10 mouse cellular contexts compared by ENCODE assay signal in the genomic region with DNA sequence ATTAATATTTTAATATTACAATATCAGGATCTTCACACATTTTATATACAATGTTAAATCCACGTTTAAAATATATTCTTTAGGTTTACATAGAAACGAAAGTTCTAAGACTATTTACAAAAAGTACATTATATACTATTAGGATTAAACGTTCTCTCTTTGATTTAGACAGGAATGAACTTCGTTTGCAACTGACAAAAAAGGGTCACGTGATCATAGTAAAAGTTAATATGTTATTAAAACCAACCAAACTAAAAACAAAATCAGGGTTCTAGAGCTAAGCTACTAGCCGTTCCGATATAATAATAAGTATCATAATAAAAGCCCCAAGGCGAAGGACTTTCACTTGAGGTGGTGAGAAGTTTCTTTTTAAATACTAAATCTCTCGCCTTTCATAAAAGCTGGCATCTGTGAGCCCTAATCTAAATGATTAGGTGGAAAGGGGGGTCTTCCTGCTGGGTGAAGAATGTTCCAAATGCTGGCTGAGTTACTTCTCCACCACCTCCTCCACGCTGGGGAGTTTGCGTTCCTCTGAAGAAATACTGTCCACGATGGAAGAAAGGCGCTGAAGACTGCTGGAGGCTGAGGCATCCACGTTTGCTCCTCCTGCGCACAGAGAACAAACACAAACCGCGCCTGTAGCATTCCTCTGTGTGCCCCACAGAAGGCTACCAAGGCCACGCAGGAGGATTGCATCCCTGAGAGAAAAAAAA. TPM values are rescaled to one million over a fixed set of nuclear protein-coding genes. Genes with fewer than 3 reads are reported as not detected.
DNase-seq lines count a peak whose midpoint lies in the region; ATAC-seq and TF ChIP-seq lines count a peak whose summit lies in the region.
"Had no signal": no experiment of that assay in that cellular context is flagged by ENCODE, and none has a peak within 500 bp of the region (broad histone marks: within the 10 kb centered on the region; RNA-seq: fewer than 3 reads in every experiment).

No protein-coding gene starts in this region.

- H3K27ac ChIP-seq in heart, embryonic 10.5 days, result 0 out of 2 replicates have a peak overlapping the region, but pooled peaks have one; percentile 42
- H3K27ac ChIP-seq in forebrain, embryonic 12.5 days, result no peak overlapping the region
- H3K27ac ChIP-seq in liver, postnatal 0 days (ENCODE audit: low read depth), result no peak overlapping the region
- H3K27ac ChIP-seq: liver, embryonic 14.5 days had no signal

- intact Hi-C loops in heart, postnatal 14 days (cut with DNase I), result no loop called here

- H3K4me3 ChIP-seq in heart, embryonic 10.5 days, result peak overlapping the region; percentile 46
- no peak overlapping the region for H3K4me3 ChIP-seq in C2C12 (ENCODE audit: insufficient read depth, poor library complexity, severe bottlenecking)
- H3K4me3 ChIP-seq in forebrain, embryonic 12.5 days (replicated peaks), result peak overlapping the region; percentile 22
- no peak overlapping the region for H3K4me3 ChIP-seq in liver, postnatal 0 days (ENCODE audit: low read depth, low read length)

- no peak for DNase-seq in heart, embryonic 10.5 days (ENCODE audit: low spot score)
- DNase-seq in heart, postnatal 14 days, result no peak
- no peak for DNase-seq in liver, postnatal 0 days
- DNase-seq in thymus, postnatal 36 days, result no peak
- DNase-seq in urinary bladder, adult 2 months (ENCODE audit: low spot score), result no peak

- no peaks in the 10 kb centered on the region for H3K36me3 ChIP-seq in heart, embryonic 10.5 days
- no peaks in the 10 kb centered on the region for H3K36me3 ChIP-seq in C2C12 (ENCODE audit: control insufficient read depth, insufficient read depth)
- H3K36me3 ChIP-seq in forebrain, embryonic 12.5 days (replicated peaks), result no peaks in the 10 kb centered on the region
- H3K36me3 ChIP-seq in liver, postnatal 0 days (replicated peaks; ENCODE audit: insufficient read depth, low read length), result no peaks in the 10 kb centered on the region

- WGBS in heart, embryonic 10.5 days, result 36% methylated on average over 18 of the region's 18 CpGs
- 35% methylated on average over 18 of the region's 18 CpGs for WGBS in forebrain, embryonic 12.5 days
- WGBS in liver, postnatal 0 days (ENCODE audit: insufficient replicate concordance), result 40% methylated on average over 18 of the region's 18 CpGs

- no peak for TF ChIP-seq EP300 in liver, postnatal 0 days (IDR thresholded peaks at IDR 0.05; ENCODE audit: low read depth)

- H3ac ChIP-seq in C2C12 (ENCODE audit: control insufficient read depth, insufficient read length, low read depth), result peak overlapping the region; percentile 46

- no peaks in the 10 kb centered on the region for H3K9me3 ChIP-seq in heart, embryonic 10.5 days
- H3K9me3 ChIP-seq in forebrain, embryonic 12.5 days, result no peaks in the 10 kb centered on the region
- no peaks in the 10 kb centered on the region for H3K9me3 ChIP-seq in liver, postnatal 0 days (ENCODE audit: low read length)

- H3K79me2 ChIP-seq in C2C12 (ENCODE audit: control insufficient read depth, insufficient read depth), result peaks cover 12% of the 10 kb centered on the region

- peak overlapping the region; percentile 48 for H3K4me2 ChIP-seq in forebrain, embryonic 12.5 days
- peak overlapping the region; percentile 35; the same call in 1 of the 2 replicates for H3K4me2 ChIP-seq in liver, postnatal 0 days (ENCODE audit: low read depth, low read length)

- H3K9ac ChIP-seq in forebrain, embryonic 12.5 days, result no peak overlapping the region
- no peak overlapping the region for H3K9ac ChIP-seq in liver, postnatal 0 days (replicated peaks)
- H3K9ac ChIP-seq: liver, embryonic 14.5 days had no signal

- H3K79me3 ChIP-seq in C2C12 (ENCODE audit: low read depth), result peaks cover 4% of the 10 kb centered on the region

- H3K4me1 ChIP-seq in heart, embryonic 10.5 days, result peaks cover 12% of the 10 kb centered on the region
- peaks cover 22% of the 10 kb centered on the region for H3K4me1 ChIP-seq in forebrain, embryonic 12.5 days
- H3K4me1 ChIP-seq in liver, postnatal 0 days (ENCODE audit: insufficient read depth), result no peaks in the 10 kb centered on the region

- no peak for TF ChIP-seq CTCF in C2C12 (IDR thresholded peaks at IDR 0.05; ENCODE audit: control insufficient read depth, insufficient read depth, insufficient read length)
- TF ChIP-seq CTCF in liver, postnatal 0 days (IDR thresholded peaks at IDR 0.05; ENCODE audit: low read depth), result no peak

- peak; percentile 53; the same call in 1 of the 2 replicates for ATAC-seq in forebrain, embryonic 12.5 days (ENCODE audit: low FRiP score)
- no peak for ATAC-seq in liver, postnatal 0 days
- ATAC-seq in CD4-positive, CD25-positive, alpha-beta regulatory T cell, adult 4 months, result no peak

- H3K27me3 ChIP-seq in heart, embryonic 10.5 days (ENCODE audit: insufficient read depth, poor library complexity, severe bottlenecking), result peaks cover 4% of the 10 kb centered on the region; the same call in 1 of the 2 replicates
- H3K27me3 ChIP-seq in C2C12 (ENCODE audit: control insufficient read depth, insufficient read depth, insufficient read length), result no peaks in the 10 kb centered on the region
- peaks cover 7% of the 10 kb centered on the region; the same call in 1 of the 2 replicates for H3K27me3 ChIP-seq in forebrain, embryonic 12.5 days
- no peaks in the 10 kb centered on the region for H3K27me3 ChIP-seq in liver, postnatal 0 days (ENCODE audit: insufficient read depth, low read length)

TF ChIP-seq in C2C12, 6 proteins besides CTCF, POLR2A, EP300 and RAD21:
- TF ChIP-seq CEBPB (IDR thresholded peaks at IDR 0.05; ENCODE audit: low read depth) (no peak), MYOD1 (IDR thresholded peaks at IDR 0.05; ENCODE audit: control insufficient read depth, insufficient read length, low read depth) (no peak), MYOG (IDR thresholded peaks at IDR 0.05; ENCODE audit: control insufficient read depth, extremely low read depth, insufficient read length) (no peak), FOSL1 (IDR thresholded peaks at IDR 0.05; ENCODE audit: insufficient read depth, low read length, poor library complexity, severe bottlenecking) (no peak), USF1 (IDR thresholded peaks at IDR 0.05; ENCODE audit: low read depth) (peak; percentile 89)

RNA-seq across cellular contexts. Expression of gene Myf6, which starts 1.5 kb away (rescaled TPM):
- 0.30 TPM in 1 of 2 replicates, not detected in the other for polyA plus RNA-seq in heart, embryonic 10.5 days (2016; fragmentation: Nextera tagmentation; extraction: Ambion mirVana)
- total RNA-seq in heart, postnatal 14 days (2021), result not detected
- polyA plus RNA-seq in C2C12 (2012; fragmentation: generic; extraction: Trizol), result 0.14 TPM
- polyA plus RNA-seq in forebrain, embryonic 12.5 days (2016; fragmentation: Nextera tagmentation; extraction: Ambion mirVana), result 0.15 TPM in 1 of 2 replicates, not detected in the other
- polyA plus RNA-seq in liver, postnatal 0 days (2015; fragmentation: Nextera tagmentation; extraction: Ambion mirVana), result 1.1 TPM in 1 of 2 replicates, not detected in the other
- not detected for polyA plus RNA-seq in CD4-positive, CD25-positive, alpha-beta regulatory T cell, adult 4 months (2017; shearing (Covaris generic))
- polyA plus RNA-seq in urinary bladder, adult 2 months (2012; rRNA removed), result not detected in 2 replicates
- polyA plus RNA-seq: liver, embryonic 14.5 days had no signal

RNA-seq across cellular contexts. Expression of gene Myf5, which starts 7.1 kb away (rescaled TPM):
- 1.3 and 2.8 TPM in 2 replicates for polyA plus RNA-seq in heart, embryonic 10.5 days (2016; fragmentation: Nextera tagmentation; extraction: Ambion mirVana)
- total RNA-seq in heart, postnatal 14 days (2021), result not detected
- 10.7 TPM for polyA plus RNA-seq in C2C12 (2012; fragmentation: generic; extraction: Trizol)
- polyA plus RNA-seq in forebrain, embryonic 12.5 days (2016; fragmentation: Nextera tagmentation; extraction: Ambion mirVana), result 0.09 TPM in 1 of 2 replicates, not detected in the other
- 0.13 TPM in 1 of 2 replicates, not detected in the other for polyA plus RNA-seq in liver, postnatal 0 days (2015; fragmentation: Nextera tagmentation; extraction: Ambion mirVana)
- not detected for polyA plus RNA-seq in CD4-positive, CD25-positive, alpha-beta regulatory T cell, adult 4 months (2017; shearing (Covaris generic))
- 0.03 and 0.04 TPM in 2 replicates for polyA plus RNA-seq in urinary bladder, adult 2 months (2012; rRNA removed)
- polyA plus RNA-seq: testis, adult 2 months had no signal

Comparison
In these comparisons a context has a peak if more than half of its experiments do, and no peak if none do; other contexts are left out.
1. H3K4me3 ChIP-seq: peak in heart, embryonic 10.5 days (single experiment) and forebrain, embryonic 12.5 days (single experiment); none in C2C12 (single experiment) and liver, postnatal 0 days (single experiment).